Mouse (Mus musculus) midbrain, embryonic 15.5 days (tissue): ENCODE results near the gene Acss1. TPM values are rescaled to one million over a fixed set of nuclear protein-coding genes. Genes with fewer than 3 reads are reported as not detected.
A peak's percentile ranks its signal among the peaks of the same experiment; 100 is the strongest.

Source experiments
- ATAC-seq: fragments of 200-750 bp; cut with Nextera tagmentation; replicated peaks from 2 replicates; pipeline ENCODE4 v1.8.0; 2017; ENCODE audit warnings: moderate TSS enrichment
- H3K27ac ChIP-seq: fragments of 300-500 bp; sonication (generic); 2 replicates; pipeline ENCODE4 v1.5.1; 2015; ENCODE audit warnings: mild to moderate bottlenecking, inconsistent platforms
- H3K27me3 ChIP-seq: fragments of 300-500 bp; sonication (generic); replicated peaks from 2 replicates; pipeline ENCODE4 v1.6.1; 2015; ENCODE audit warnings: inconsistent platforms
- H3K36me3 ChIP-seq: fragments of 300-500 bp; sonication (generic); replicated peaks from 2 replicates; pipeline ENCODE4 v1.6.1; 2015; ENCODE audit warnings: inconsistent platforms
- H3K4me1 ChIP-seq: fragments of 300-500 bp; sonication (generic); 2 replicates; pipeline ENCODE4 v1.6.1; 2015; ENCODE audit warnings: inconsistent platforms
- H3K4me2 ChIP-seq: fragments of 300-500 bp; sonication (generic); 2 replicates; pipeline ENCODE4 v1.6.1; 2015; ENCODE audit warnings: inconsistent platforms, mild to moderate bottlenecking, moderate library complexity
- H3K4me3 ChIP-seq: fragments of 300-500 bp; sonication (generic); 2 replicates; pipeline ENCODE4 v1.5.1; 2015; ENCODE audit warnings: mild to moderate bottlenecking, inconsistent platforms
- H3K9ac ChIP-seq: fragments of 300-500 bp; sonication (generic); 2 replicates; pipeline ENCODE4 v1.6.1; 2015; ENCODE audit warnings: mild to moderate bottlenecking, inconsistent platforms
- H3K9me3 ChIP-seq: fragments of 300-500 bp; sonication (generic); 2 replicates; pipeline ENCODE4 v1.6.1; 2016; ENCODE audit warnings: inconsistent platforms
- WGBS: fragments of 180-500 bp; shearing (Covaris S2); methylation state at CpG from one replicate; pipeline ENCODE4 v1.1.7; 2015; ENCODE audit warnings: mixed read lengths; 5-methylcytosine and 5-hydroxymethylcytosine counted together
- polyA plus RNA-seq: library from polyadenylated mRNA; unstranded; fragments of >200 nt; fragmentation: Nextera tagmentation; extraction: Ambion mirVana; gene quantifications from 2 replicates; pipeline ENCODE4 v1.2.1, GENCODE M21; 2015

The Acss1 gene
- polyA plus RNA-seq, 1 experiment from 2014 or later = 16.7 TPM

- Histone ChIP-seq H3K27ac (peak overlapping the region; percentile 21; the same call in 1 of the 2 replicates), H3K36me3 (no peaks in the 10 kb centered on the region), H3K27me3 (no peaks in the 10 kb centered on the region), H3K4me3 (no peak overlapping the region), H3K9ac (no peak overlapping the region), H3K4me1 (peaks cover 23% of the 10 kb centered on the region), H3K9me3 (no peaks in the 10 kb centered on the region), H3K4me2 (no peak overlapping the region)
- ATAC-seq = no peak
- WGBS = 59% methylated on average over 13 of the region's 13 CpGs
Observed at GRCm38 (mm10) chr2:150648300-150648895, 19.9 kb downstream of the Acss1 start.

GRCm38 (mm10) chr2:150647681-150648299 is 20.5 kb downstream of the Acss1 start:
- H3K9ac ChIP-seq = no peak overlapping the region
- H3K4me1 ChIP-seq = peaks cover 23% of the 10 kb centered on the region
- WGBS = 68% methylated on average over 14 of the region's 14 CpGs
- H3K4me2 ChIP-seq = no peak overlapping the region
- no peak overlapping the region for H3K4me3 ChIP-seq
- ATAC-seq = no peak
- no peaks in the 10 kb centered on the region for H3K9me3 ChIP-seq
- H3K27me3 ChIP-seq = no peaks in the 10 kb centered on the region
- no peaks in the 10 kb centered on the region for H3K36me3 ChIP-seq
- H3K27ac ChIP-seq = peak overlapping the region; percentile 21; the same call in 1 of the 2 replicates

GRCm38 (mm10) chr2:150646411-150647121 is 21.7 kb downstream of the Acss1 start:
- no peak overlapping the region for H3K27ac ChIP-seq
- WGBS = 92% methylated on average over 8 of the region's 8 CpGs
- H3K4me3 ChIP-seq = no peak overlapping the region
- H3K4me2 ChIP-seq = no peak overlapping the region
- ATAC-seq = no peak
- H3K4me1 ChIP-seq = peaks cover 23% of the 10 kb centered on the region
- H3K9ac ChIP-seq = no peak overlapping the region
- no peaks in the 10 kb centered on the region for H3K27me3 ChIP-seq
- H3K36me3 ChIP-seq = no peaks in the 10 kb centered on the region
- H3K9me3 ChIP-seq = no peaks in the 10 kb centered on the region

GRCm38 (mm10) chr2:150645225-150645624 is 23.1 kb downstream of the Acss1 start:
- H3K9ac ChIP-seq = no peak overlapping the region
- ATAC-seq = no peak
- H3K4me2 ChIP-seq = no peak overlapping the region
- H3K4me3 ChIP-seq = no peak overlapping the region
- H3K27me3 ChIP-seq = no peaks in the 10 kb centered on the region
- peak overlapping the region; percentile 86 for H3K27ac ChIP-seq
- no peaks in the 10 kb centered on the region for H3K9me3 ChIP-seq
- H3K36me3 ChIP-seq = no peaks in the 10 kb centered on the region
- peaks cover 14% of the 10 kb centered on the region for H3K4me1 ChIP-seq
- 93% methylated on average over 4 of the region's 4 CpGs for WGBS

GRCm38 (mm10) chr2:150643726-150644415 is 24.4 kb downstream of the Acss1 start:
- H3K27me3 ChIP-seq = no peaks in the 10 kb centered on the region
- no peaks in the 10 kb centered on the region for H3K9me3 ChIP-seq
- peak overlapping the region; percentile 28 for H3K4me2 ChIP-seq
- peaks cover 7% of the 10 kb centered on the region; the same call in 1 of the 2 replicates for H3K4me1 ChIP-seq
- WGBS = 33% methylated on average over 8 of the region's 8 CpGs
- no peak overlapping the region for H3K4me3 ChIP-seq
- peak; percentile 99 for ATAC-seq
- no peaks in the 10 kb centered on the region for H3K36me3 ChIP-seq
- peak overlapping the region; percentile 86 for H3K27ac ChIP-seq
- no peak overlapping the region for H3K9ac ChIP-seq

GRCm38 (mm10) chr2:150643166-150643565 is 25.1 kb downstream of the Acss1 start:
- no peaks in the 10 kb centered on the region for H3K27me3 ChIP-seq
- H3K9ac ChIP-seq = no peak overlapping the region
- H3K4me1 ChIP-seq = peaks cover 3% of the 10 kb centered on the region; the same call in 1 of the 2 replicates
- H3K9me3 ChIP-seq = no peaks in the 10 kb centered on the region
- no peaks in the 10 kb centered on the region for H3K36me3 ChIP-seq
- no peak for ATAC-seq
- no peak overlapping the region for H3K4me2 ChIP-seq
- H3K27ac ChIP-seq = peak overlapping the region; percentile 86
- 64% methylated on average over 1 of the region's 1 CpGs for WGBS
- no peak overlapping the region for H3K4me3 ChIP-seq

GRCm38 (mm10) chr2:150638370-150638733 is 29.9 kb downstream of the Acss1 start:
- 0 out of 2 replicates have a peak, but pooled peaks cover 3% of the 10 kb centered on the region for H3K36me3 ChIP-seq
- no peaks in the 10 kb centered on the region for H3K27me3 ChIP-seq
- H3K9me3 ChIP-seq = no peaks in the 10 kb centered on the region
- no peak overlapping the region for H3K4me2 ChIP-seq
- H3K4me3 ChIP-seq = no peak overlapping the region
- ATAC-seq = 0 out of 2 replicates have a peak, but pooled peaks have one; percentile 20
- no peak overlapping the region for H3K27ac ChIP-seq
- peaks cover 5% of the 10 kb centered on the region for H3K4me1 ChIP-seq
- 27% methylated on average over 2 of the region's 2 CpGs for WGBS
- H3K9ac ChIP-seq = no peak overlapping the region

- Histone ChIP-seq H3K27ac (peak overlapping the region; percentile 63; the same call in 1 of the 2 replicates), H3K36me3 (0 out of 2 replicates have a peak, but pooled peaks cover 3% of the 10 kb centered on the region), H3K4me2 (no peak overlapping the region), H3K4me3 (no peak overlapping the region), H3K9ac (no peak overlapping the region), H3K4me1 (peaks cover 5% of the 10 kb centered on the region), H3K9me3 (no peaks in the 10 kb centered on the region), H3K27me3 (no peaks in the 10 kb centered on the region)
- 34% methylated on average over 6 of the region's 6 CpGs for WGBS
- peak; percentile 75; the same call in 1 of the 2 replicates for ATAC-seq
Observed at GRCm38 (mm10) chr2:150637702-150638369, 30.5 kb downstream of the Acss1 start.

- WGBS = 73% methylated on average over 3 of the region's 3 CpGs
- peaks cover 5% of the 10 kb centered on the region for H3K4me1 ChIP-seq
- no peak overlapping the region for H3K27ac ChIP-seq
- no peaks in the 10 kb centered on the region for H3K9me3 ChIP-seq
- no peak overlapping the region for H3K9ac ChIP-seq
- 0 out of 2 replicates have a peak, but pooled peaks cover 3% of the 10 kb centered on the region for H3K36me3 ChIP-seq
- no peak overlapping the region for H3K4me2 ChIP-seq
- H3K4me3 ChIP-seq = no peak overlapping the region
- no peak for ATAC-seq
- H3K27me3 ChIP-seq = no peaks in the 10 kb centered on the region
Observed at GRCm38 (mm10) chr2:150635877-150636446, 32.3 kb downstream of the Acss1 start.

- H3K4me1 ChIP-seq = no peaks in the 10 kb centered on the region
- 89% methylated on average over 4 of the region's 4 CpGs for WGBS
- ATAC-seq = no peak
- 0 out of 2 replicates have a peak, but pooled peaks cover 3% of the 10 kb centered on the region for H3K36me3 ChIP-seq
- H3K27ac ChIP-seq = no peak overlapping the region
- H3K4me2 ChIP-seq = no peak overlapping the region
- no peaks in the 10 kb centered on the region for H3K9me3 ChIP-seq
- H3K27me3 ChIP-seq = no peaks in the 10 kb centered on the region
- no peak overlapping the region for H3K4me3 ChIP-seq
- H3K9ac ChIP-seq = no peak overlapping the region
Observed at GRCm38 (mm10) chr2:150629255-150629654, 39.0 kb downstream of the Acss1 start.

GRCm38 (mm10) chr2:150627140-150627539 is 41.2 kb downstream of the Acss1 start:
- H3K27ac ChIP-seq = no peak overlapping the region
- H3K4me3 ChIP-seq = no peak overlapping the region
- H3K9ac ChIP-seq = no peak overlapping the region
- no peak overlapping the region for H3K4me2 ChIP-seq
- H3K36me3 ChIP-seq = no peaks in the 10 kb centered on the region; the same call in 1 of the 2 replicates
- no peak for ATAC-seq
- H3K9me3 ChIP-seq = no peaks in the 10 kb centered on the region
- no peaks in the 10 kb centered on the region for H3K27me3 ChIP-seq
- H3K4me1 ChIP-seq = no peaks in the 10 kb centered on the region
- 73% methylated on average over 6 of the region's 6 CpGs for WGBS
